Mouse (Mus musculus) neural tube, embryonic 11.5 days (tissue): ENCODE results near the gene Akap10. TPM values are rescaled to one million over a fixed set of nuclear protein-coding genes. Genes with fewer than 3 reads are reported as not detected.

ENCODE experiments used
- ATAC-seq: fragments of 200-750 bp; cut with Nextera tagmentation; 2 replicates; pipeline ENCODE4 v1.8.0; 2017; ENCODE audit warnings: moderate number of reproducible peaks, mild to moderate bottlenecking, moderate TSS enrichment, moderate library complexity; ENCODE audit not compliant: insufficient read depth, low FRiP score, low TSS enrichment
- DNase-seq: peaks from one replicate; pipeline ENCODE4 v3.0.0-alpha.2; 2015; ENCODE audit warnings: low spot score
- H3K27ac ChIP-seq: fragments of 300-500 bp; sonication (generic); 2 replicates; pipeline ENCODE4 v1.5.1; 2014; ENCODE audit warnings: low read depth, mild to moderate bottlenecking, low read length
- H3K27me3 ChIP-seq: fragments of 300-500 bp; sonication (generic); 2 replicates; pipeline ENCODE4 v1.6.1; 2014; ENCODE audit warnings: mild to moderate bottlenecking, low read length, mixed read lengths; ENCODE audit not compliant: control insufficient read depth, insufficient read depth
- H3K36me3 ChIP-seq: fragments of 300-500 bp; sonication (generic); 2 replicates; pipeline ENCODE4 v1.6.1; 2014; ENCODE audit warnings: mild to moderate bottlenecking, low read length, moderate library complexity, mixed read lengths; ENCODE audit not compliant: control insufficient read depth, insufficient read depth
- H3K4me1 ChIP-seq: fragments of 300-500 bp; sonication (generic); 2 replicates; pipeline ENCODE4 v1.6.1; 2014; ENCODE audit warnings: low read length, mixed read lengths; ENCODE audit not compliant: control insufficient read depth, insufficient read depth
- H3K4me2 ChIP-seq: fragments of 300-500 bp; sonication (generic); 2 replicates; pipeline ENCODE4 v1.6.1; 2014; ENCODE audit warnings: low read depth, mild to moderate bottlenecking, moderate library complexity
- H3K4me3 ChIP-seq: fragments of 300-500 bp; sonication (generic); 2 replicates; pipeline ENCODE4 v1.5.1; 2014; ENCODE audit warnings: low read depth, low read length
- H3K9ac ChIP-seq: fragments of 300-500 bp; sonication (generic); 2 replicates; pipeline ENCODE4 v1.6.1; 2014; ENCODE audit warnings: mild to moderate bottlenecking, low read length
- H3K9me3 ChIP-seq: fragments of 300-500 bp; sonication (generic); 2 replicates; pipeline ENCODE4 v1.6.1; 2016; ENCODE audit warnings: low read length; ENCODE audit not compliant: control insufficient read depth
- WGBS: fragments of 180-500 bp; shearing (Covaris S2); extraction: QIAGEN DNeasy Blood & Tissue Kit; methylation state at CpG from one replicate; pipeline ENCODE4 v1.1.7; 2014; 5-methylcytosine and 5-hydroxymethylcytosine counted together
- polyA plus RNA-seq: library from polyadenylated mRNA; unstranded; fragments of >200 nt; fragmentation: Nextera tagmentation; extraction: Ambion mirVana; gene quantifications from 2 replicates; pipeline ENCODE4 v1.2.1, GENCODE M21; 2014

Akap10 gene
- 16.1 and 17.7 TPM in 2 replicates for polyA plus RNA-seq

DNA sequence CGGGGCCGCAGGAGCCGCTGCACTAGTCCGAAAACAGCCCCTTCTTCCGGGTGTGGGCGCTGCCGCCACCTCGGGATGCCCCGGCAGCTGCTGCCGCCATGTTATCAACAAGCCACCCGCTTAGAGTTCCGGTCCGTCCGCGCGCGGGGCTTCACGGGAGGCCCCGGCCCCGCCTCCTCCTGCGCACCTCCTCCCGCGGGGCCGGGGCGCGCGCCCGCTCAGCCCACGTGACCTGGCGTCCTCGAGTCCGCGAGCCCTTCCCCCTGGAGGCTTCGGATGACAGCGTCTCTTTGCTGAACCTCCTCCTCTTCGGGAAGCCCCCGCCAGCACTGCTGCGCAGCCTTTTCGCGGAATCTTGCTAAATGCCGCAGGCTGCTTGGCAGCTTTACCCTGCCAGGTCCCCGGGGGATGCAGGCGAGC lies at the start of gene Akap10:
Gene Akap10 (minus strand): TSS at position 155 of the 420 bp plus-strand sequence.
- DNase-seq (peak; percentile 99), ATAC-seq (peak; percentile 90)
- no peaks in the 10 kb centered on the region for H3K9me3 ChIP-seq
- 0% methylated on average over 39 of the region's 43 CpGs for WGBS
- H3K4me2 ChIP-seq = peak within 1 kb of the TSS; percentile 83
- H3K9ac ChIP-seq = peak within 1 kb of the TSS; percentile 80
- H3K4me3 ChIP-seq = peak within 1 kb of the TSS; percentile 84
- H3K4me1 ChIP-seq = peaks cover 11% of the 10 kb centered on the region; the same call in 1 of the 2 replicates
- no peaks in the 10 kb centered on the region for H3K27me3 ChIP-seq
- H3K36me3 ChIP-seq = no peaks in the 10 kb centered on the region
- peak within 1 kb of the TSS; percentile 91 for H3K27ac ChIP-seq

GRCm38 (mm10) chr11:61975783-61976182 lies 45.7 kb upstream of the Akap10 start:
- H3K4me2 ChIP-seq = no peak overlapping the region

GRCm38 (mm10) chr11:61974106-61974707 lies 44.2 kb upstream of the Akap10 start:
- no peak for ATAC-seq
- WGBS = 79% methylated on average over 13 of the region's 13 CpGs
- no peaks in the 10 kb centered on the region for H3K9me3 ChIP-seq
- no peak overlapping the region for H3K4me2 ChIP-seq
- H3K27me3 ChIP-seq = no peaks in the 10 kb centered on the region
- DNase-seq = no peak
- H3K36me3 ChIP-seq = no peaks in the 10 kb centered on the region
- no peak overlapping the region for H3K27ac ChIP-seq
- no peak overlapping the region for H3K9ac ChIP-seq
- no peaks in the 10 kb centered on the region for H3K4me1 ChIP-seq
- no peak overlapping the region for H3K4me3 ChIP-seq

More at GRCm38 (mm10) chr11:61975783-61976182, 45.7 kb upstream of the Akap10 start:
- DNase-seq (no peak), ATAC-seq (no peak)
- no peaks in the 10 kb centered on the region for H3K36me3 ChIP-seq
- no peak overlapping the region for H3K27ac ChIP-seq
- H3K9me3 ChIP-seq = no peaks in the 10 kb centered on the region
- 84% methylated on average over 1 of the region's 1 CpGs for WGBS
- no peaks in the 10 kb centered on the region for H3K4me1 ChIP-seq
- H3K9ac ChIP-seq = no peak overlapping the region
- H3K4me3 ChIP-seq = no peak overlapping the region
- no peaks in the 10 kb centered on the region for H3K27me3 ChIP-seq

DNA sequence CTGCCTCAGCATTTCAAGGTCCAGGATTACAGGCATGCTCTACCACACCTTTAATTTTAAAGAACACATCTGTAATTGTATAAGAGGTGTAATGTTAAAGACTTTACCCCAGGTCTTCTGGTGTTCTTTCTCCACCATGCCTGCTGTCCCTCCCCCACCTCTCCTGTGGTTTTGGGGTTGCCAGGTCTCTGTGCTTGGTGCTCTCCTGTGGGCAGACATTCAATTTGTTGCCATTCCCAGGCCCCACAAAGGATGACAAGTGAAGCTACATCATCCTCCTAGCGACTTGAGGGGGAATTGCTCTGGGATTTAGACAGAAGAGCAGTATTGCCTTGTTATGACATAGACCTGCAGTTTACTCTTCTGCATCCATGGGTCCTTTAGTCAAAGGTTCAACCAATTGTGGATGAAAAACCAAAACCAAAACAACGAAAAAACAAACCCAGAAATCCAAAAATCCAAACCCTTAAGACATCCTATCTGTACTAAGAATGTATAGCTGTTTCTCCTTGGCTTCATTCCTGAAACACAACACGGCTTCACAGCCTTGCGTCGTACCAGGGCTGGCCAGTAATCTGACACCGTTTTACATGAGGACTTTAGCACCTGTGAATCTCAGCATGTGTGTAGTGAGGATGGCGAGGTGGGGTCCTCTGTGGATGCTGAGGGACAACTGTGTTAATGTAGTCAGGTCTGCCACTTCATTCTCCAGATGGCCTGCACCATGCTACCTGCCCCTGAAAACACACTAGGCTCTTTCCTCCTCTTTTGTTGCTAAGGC lies 41.6 kb upstream of the Akap10 start:
- H3K4me2 ChIP-seq = no peak overlapping the region
- no peak overlapping the region for H3K27ac ChIP-seq
- H3K36me3 ChIP-seq = no peaks in the 10 kb centered on the region
- H3K27me3 ChIP-seq = no peaks in the 10 kb centered on the region
- 40% methylated on average over 7 of the region's 7 CpGs for WGBS
- ATAC-seq = no peak
- no peaks in the 10 kb centered on the region for H3K4me1 ChIP-seq
- no peak overlapping the region for H3K9ac ChIP-seq
- no peaks in the 10 kb centered on the region for H3K9me3 ChIP-seq
- DNase-seq = no peak
- no peak overlapping the region for H3K4me3 ChIP-seq

DNA sequence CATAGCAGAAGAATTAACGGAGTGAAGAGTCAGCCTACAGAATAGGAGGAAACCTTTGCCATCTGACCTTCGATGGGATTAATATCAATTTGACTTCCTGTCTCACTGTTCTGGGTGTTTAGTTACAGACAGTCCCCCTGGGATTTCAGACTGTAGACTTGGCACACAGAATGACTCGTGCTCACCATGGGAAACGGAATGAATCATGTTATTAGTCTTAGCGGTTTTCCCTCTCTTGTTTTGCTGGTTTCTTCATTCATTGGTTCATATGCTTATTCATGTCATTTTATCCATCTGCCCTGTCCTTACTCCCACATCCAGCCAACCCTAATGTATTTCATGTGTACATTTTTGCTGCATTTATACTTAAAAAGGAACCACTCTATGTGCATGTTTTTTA lies 40.8 kb upstream of the Akap10 start:
- Histone ChIP-seq H3K27me3 (no peaks in the 10 kb centered on the region), H3K4me3 (no peak overlapping the region), H3K4me1 (no peaks in the 10 kb centered on the region), H3K9me3 (no peaks in the 10 kb centered on the region), H3K36me3 (no peaks in the 10 kb centered on the region), H3K27ac (no peak overlapping the region), H3K9ac (no peak overlapping the region), H3K4me2 (no peak overlapping the region)
- 44% methylated on average over 5 of the region's 5 CpGs for WGBS
- ATAC-seq (no peak), DNase-seq (no peak)

- H3K4me2 ChIP-seq = no peak overlapping the region
- no peaks in the 10 kb centered on the region for H3K36me3 ChIP-seq
- 94% methylated on average over 2 of the region's 2 CpGs for WGBS
- H3K9ac ChIP-seq = no peak overlapping the region
- no peak overlapping the region for H3K27ac ChIP-seq
- DNase-seq = no peak
- no peaks in the 10 kb centered on the region for H3K27me3 ChIP-seq
- H3K9me3 ChIP-seq = no peaks in the 10 kb centered on the region
- no peaks in the 10 kb centered on the region for H3K4me1 ChIP-seq
- ATAC-seq = no peak
- no peak overlapping the region for H3K4me3 ChIP-seq
Observed at GRCm38 (mm10) chr11:61968875-61969274, 38.8 kb upstream of the Akap10 start.

GRCm38 (mm10) chr11:61967034-61967433 lies 37.0 kb upstream of the Akap10 start:
- Histone ChIP-seq H3K4me2 (no peak overlapping the region), H3K9me3 (no peaks in the 10 kb centered on the region), H3K27ac (no peak overlapping the region), H3K4me1 (no peaks in the 10 kb centered on the region), H3K4me3 (no peak overlapping the region), H3K36me3 (no peaks in the 10 kb centered on the region), H3K27me3 (no peaks in the 10 kb centered on the region), H3K9ac (no peak overlapping the region)
- WGBS = 90% methylated on average over 8 of the region's 8 CpGs
- DNase-seq (no peak), ATAC-seq (no peak)

- H3K36me3 ChIP-seq = no peaks in the 10 kb centered on the region
- no peak overlapping the region for H3K4me2 ChIP-seq
- no peak for DNase-seq
- no peak overlapping the region for H3K4me3 ChIP-seq
- H3K9me3 ChIP-seq = no peaks in the 10 kb centered on the region
- H3K9ac ChIP-seq = no peak overlapping the region
- whole genome bisulfite sequencing = 87% methylated on average over 5 of the region's 5 CpGs
- H3K27ac ChIP-seq = no peak overlapping the region
- ATAC-seq = no peak
- no peaks in the 10 kb centered on the region for H3K27me3 ChIP-seq
- no peaks in the 10 kb centered on the region for H3K4me1 ChIP-seq
Observed at GRCm38 (mm10) chr11:61964611-61965010, 34.6 kb upstream of the Akap10 start.

DNA sequence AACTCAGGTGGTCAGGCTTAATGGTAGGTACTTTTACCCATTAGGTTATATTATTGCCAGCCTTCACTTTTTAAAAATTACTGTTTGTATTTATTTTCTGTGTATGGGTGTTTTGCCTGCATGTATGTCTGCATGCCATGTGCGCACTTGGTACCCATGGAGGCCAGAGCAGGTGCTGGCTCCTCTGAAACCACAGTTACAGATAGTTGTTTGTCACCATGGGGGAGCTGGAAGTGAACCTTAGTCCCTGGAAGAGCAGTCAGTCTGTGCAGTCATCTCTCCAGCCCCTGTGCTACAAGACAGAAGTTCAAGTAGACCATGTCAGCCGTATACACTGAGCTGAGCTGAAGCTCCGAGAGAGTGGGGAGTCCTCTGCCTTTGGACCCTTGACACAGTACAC lies 33.1 kb upstream of the Akap10 start:
- Histone ChIP-seq H3K36me3 (no peaks in the 10 kb centered on the region), H3K27me3 (peaks cover 5% of the 10 kb centered on the region), H3K9me3 (no peaks in the 10 kb centered on the region), H3K27ac (no peak overlapping the region), H3K9ac (no peak overlapping the region), H3K4me3 (no peak overlapping the region), H3K4me1 (no peaks in the 10 kb centered on the region), H3K4me2 (no peak overlapping the region)
- DNase-seq = no peak
- WGBS = 86% methylated on average over 3 of the region's 3 CpGs
- ATAC-seq = no peak
